Mouse (Mus musculus) lung, adult 2 months (tissue): ENCODE data around the gene P2ry12.

ENCODE experiments used
- CTCF ChIP-seq: fragments of 200-500 bp; IDR thresholded peaks from 2 replicates; pipeline ENCODE4 v1.5.1; 2011; ENCODE audit warnings: mild to moderate bottlenecking, low read length, control low read depth; ENCODE audit not compliant: insufficient read depth
- POLR2A ChIP-seq: fragments of 200-500 bp; IDR thresholded peaks from 2 replicates; pipeline ENCODE4 v1.6.1; 2011; ENCODE audit warnings: low read depth, mild to moderate bottlenecking, control low read depth, low read length, borderline replicate concordance; ENCODE audit errors: extremely low read depth

- TF ChIP-seq POLR2A (no peak), CTCF (no peak)
Observed at GRCm38 (mm10) chr3:59228730-59229551, 33.7 kb downstream of the P2ry12 start.
